Mouse (Mus musculus): ENCODE measurements around the gene Ece1.

Ece1 gene

DNA sequence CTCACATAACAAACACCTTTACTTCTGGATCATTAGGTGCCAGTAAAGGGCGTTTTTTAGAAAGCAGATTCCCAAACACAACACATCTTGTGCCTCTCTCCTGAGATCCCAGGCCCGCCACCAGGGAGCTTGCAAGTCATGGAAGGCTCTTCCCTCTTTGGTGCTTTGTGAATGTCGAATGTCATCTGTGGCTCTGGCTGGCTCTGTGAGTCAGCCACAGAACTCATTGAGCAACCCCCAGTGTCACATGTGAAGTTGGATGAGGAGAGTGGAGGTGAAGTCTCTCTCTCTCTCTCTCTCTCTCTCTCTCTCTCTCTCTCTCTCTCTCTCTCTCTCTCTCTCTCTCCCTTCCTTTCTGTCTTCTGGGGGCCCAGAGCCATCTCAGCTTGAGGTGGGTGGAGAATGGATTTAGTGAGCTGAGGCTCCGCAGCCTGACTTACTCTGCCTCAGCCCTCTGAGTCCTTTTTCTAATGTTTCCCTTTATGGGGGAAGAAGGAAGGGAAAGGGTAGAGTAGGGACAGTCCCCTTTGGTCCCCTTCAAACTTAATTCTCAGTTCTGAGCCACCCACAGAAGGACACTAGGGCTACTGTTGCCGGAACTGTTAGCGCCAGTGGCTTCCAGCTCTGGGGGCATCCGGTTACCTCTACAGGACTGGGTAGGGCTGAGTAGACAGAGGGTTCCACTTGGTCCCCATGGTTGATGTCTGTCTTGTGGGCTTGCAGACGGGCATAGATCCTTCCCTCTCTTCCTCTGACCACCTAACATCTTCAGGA is 17.5 kb downstream of the Ece1 start:
- Histone ChIP-seq H3K27me3 (ENCODE audit: insufficient read depth, low read length) (0 out of 2 replicates have a peak, but pooled peaks cover 3% of the 10 kb centered on the region), H3K9me3 (ENCODE audit: low read length) (no peaks in the 10 kb centered on the region), H3K4me3 (replicated peaks; ENCODE audit: low read length) (no peak overlapping the region), H3K36me3 (ENCODE audit: insufficient read depth, low read length) (no peaks in the 10 kb centered on the region), H3K4me1 (replicated peaks; ENCODE audit: low read depth, low read length) (peaks cover 84% of the 10 kb centered on the region)
- TF ChIP-seq CTCF (conservative IDR thresholded peaks at IDR 0.05; ENCODE audit: low read length) (no peak), POU5F1 (IDR thresholded peaks at IDR 0.05; ENCODE audit: borderline replicate concordance, low read length) (no peak), NANOG (IDR thresholded peaks at IDR 0.05; ENCODE audit: borderline replicate concordance, low read length) (no peak)

DNA sequence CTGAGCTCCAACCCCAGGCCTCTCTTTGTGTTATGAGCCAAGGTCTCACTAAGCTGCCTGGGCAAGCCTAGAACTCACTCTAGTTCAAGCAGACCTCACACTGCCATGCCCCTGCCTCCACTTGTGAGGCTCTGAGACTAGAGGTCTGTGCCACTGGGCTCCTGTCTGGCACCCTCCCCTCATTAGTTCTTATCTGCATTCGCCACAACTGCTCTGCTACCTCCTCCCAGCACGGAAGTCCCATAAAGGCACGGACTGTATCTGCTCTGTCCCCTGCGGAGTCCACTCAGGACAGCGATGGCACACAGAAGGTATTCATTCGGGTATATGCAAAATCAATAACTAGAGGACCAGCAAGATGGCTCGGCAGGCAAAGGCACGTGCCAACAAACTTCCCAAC is 19.4 kb downstream of the Ece1 start:
- H3K9me3 ChIP-seq (ENCODE audit: low read length), result no peaks in the 10 kb centered on the region
- TF ChIP-seq POU5F1 (IDR thresholded peaks at IDR 0.05; ENCODE audit: borderline replicate concordance, low read length) (no peak), NANOG (IDR thresholded peaks at IDR 0.05; ENCODE audit: borderline replicate concordance, low read length) (no peak), CTCF (conservative IDR thresholded peaks at IDR 0.05; ENCODE audit: low read length) (no peak)
- H3K27me3 ChIP-seq (ENCODE audit: insufficient read depth, low read length), result no peaks in the 10 kb centered on the region
- H3K36me3 ChIP-seq (ENCODE audit: insufficient read depth, low read length), result no peaks in the 10 kb centered on the region
- H3K4me1 ChIP-seq (replicated peaks; ENCODE audit: low read depth, low read length), result peaks cover 84% of the 10 kb centered on the region
- no peak overlapping the region for H3K4me3 ChIP-seq (replicated peaks; ENCODE audit: low read length)

DNA sequence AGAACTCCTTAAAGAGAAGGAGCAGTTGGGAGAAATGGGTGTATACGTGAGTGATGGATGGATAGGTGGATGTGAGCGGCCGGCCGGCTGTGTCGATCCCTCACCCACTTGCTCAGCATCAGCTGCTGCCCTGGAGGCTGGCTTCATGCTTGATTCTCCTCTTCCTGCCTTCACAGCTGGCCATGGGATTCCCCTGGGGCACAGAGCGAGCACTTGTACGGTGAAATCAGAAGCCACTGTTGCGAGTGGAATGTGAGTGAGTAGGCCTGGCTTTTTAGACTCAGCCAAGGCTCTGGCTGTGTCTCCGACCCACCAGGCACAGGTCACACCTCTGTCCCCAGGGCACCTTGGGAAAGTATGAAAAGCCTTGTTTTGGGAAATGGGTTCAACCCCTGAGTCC is 20.6 kb downstream of the Ece1 start:
- peaks cover 76% of the 10 kb centered on the region for H3K4me1 ChIP-seq (replicated peaks; ENCODE audit: low read depth, low read length)
- H3K27me3 ChIP-seq (ENCODE audit: insufficient read depth, low read length), result no peaks in the 10 kb centered on the region
- no peaks in the 10 kb centered on the region for H3K36me3 ChIP-seq (ENCODE audit: insufficient read depth, low read length)
- H3K4me3 ChIP-seq (replicated peaks; ENCODE audit: low read length), result peak overlapping the region; percentile 57; the same call in 1 of the 2 replicates
- TF ChIP-seq NANOG (IDR thresholded peaks at IDR 0.05; ENCODE audit: borderline replicate concordance, low read length), result no peak
- TF ChIP-seq CTCF (conservative IDR thresholded peaks at IDR 0.05; ENCODE audit: low read length), result no peak
- TF ChIP-seq POU5F1 (IDR thresholded peaks at IDR 0.05; ENCODE audit: borderline replicate concordance, low read length), result no peak
- H3K9me3 ChIP-seq (ENCODE audit: low read length), result no peaks in the 10 kb centered on the region

DNA sequence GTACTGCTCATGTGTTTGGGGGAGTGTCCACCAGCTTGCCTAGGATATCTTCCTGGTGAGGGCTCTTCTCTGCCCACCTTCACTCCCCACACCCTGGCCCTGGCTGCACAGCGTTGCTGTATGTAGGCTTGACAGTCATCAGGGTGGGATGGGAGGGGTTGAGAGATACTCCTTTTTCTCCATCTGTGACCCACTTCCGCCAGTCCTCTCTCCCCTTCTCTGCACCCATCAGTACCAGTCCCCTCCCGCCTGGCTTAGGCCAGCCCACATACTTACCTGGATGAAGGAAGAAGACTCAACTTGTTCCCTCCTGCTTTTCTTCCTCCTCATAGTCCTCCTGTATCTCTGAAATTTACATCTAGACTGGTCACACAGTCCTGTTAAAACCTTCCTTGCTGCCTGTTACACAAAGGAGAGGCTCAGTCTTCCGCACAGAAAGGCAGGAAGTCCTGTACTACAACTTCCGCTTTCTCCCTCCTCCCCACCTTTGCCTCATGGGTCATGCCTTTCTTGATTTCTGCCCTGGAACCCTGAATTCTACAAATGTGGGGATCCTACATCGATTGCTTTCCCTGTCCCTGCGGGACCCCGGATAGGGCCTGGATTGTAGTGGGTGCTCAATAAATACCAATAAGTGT is 21.6 kb downstream of the Ece1 start:
- peaks cover 66% of the 10 kb centered on the region for H3K4me1 ChIP-seq (replicated peaks; ENCODE audit: low read depth, low read length)
- no peaks in the 10 kb centered on the region for H3K36me3 ChIP-seq (ENCODE audit: insufficient read depth, low read length)
- H3K9me3 ChIP-seq (ENCODE audit: low read length), result no peaks in the 10 kb centered on the region
- TF ChIP-seq POU5F1 (IDR thresholded peaks at IDR 0.05; ENCODE audit: borderline replicate concordance, low read length) (no peak), NANOG (IDR thresholded peaks at IDR 0.05; ENCODE audit: borderline replicate concordance, low read length) (no peak), CTCF (conservative IDR thresholded peaks at IDR 0.05; ENCODE audit: low read length) (no peak)
- no peaks in the 10 kb centered on the region for H3K27me3 ChIP-seq (ENCODE audit: insufficient read depth, low read length)
- H3K4me3 ChIP-seq (replicated peaks; ENCODE audit: low read length), result peak overlapping the region; percentile 57

DNA sequence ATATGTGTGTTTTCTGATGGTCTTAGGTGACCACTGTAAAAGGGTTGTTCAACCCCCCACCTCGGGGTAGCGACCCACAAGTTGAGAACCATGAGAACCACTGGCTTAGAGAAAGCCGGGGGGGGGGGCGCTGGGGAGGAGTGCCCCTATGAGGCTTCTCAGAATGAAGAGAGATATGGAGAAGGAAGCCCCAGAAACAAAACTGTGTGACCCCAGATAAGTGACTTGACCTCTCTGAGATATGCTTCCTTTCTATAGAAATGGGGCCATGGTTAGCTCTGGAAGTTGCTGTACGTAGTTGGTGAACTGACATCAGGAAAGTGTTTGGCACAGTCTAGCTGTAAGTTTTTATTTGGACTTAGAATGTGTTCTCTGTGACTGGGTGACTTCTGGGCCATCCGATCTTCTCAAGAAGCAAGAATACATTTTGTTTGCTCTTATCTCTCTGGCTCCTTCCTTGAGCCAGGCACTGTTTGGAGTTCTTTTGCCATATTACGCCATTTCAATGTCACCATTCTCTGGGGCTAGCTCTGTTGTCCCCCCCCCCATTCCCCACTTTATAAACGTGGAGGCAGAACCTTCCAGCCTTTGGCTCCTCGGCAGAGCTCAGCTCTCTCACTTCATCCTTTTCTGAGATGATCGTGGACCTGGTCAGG is 25.4 kb downstream of the Ece1 start:
- no peaks in the 10 kb centered on the region for H3K27me3 ChIP-seq (ENCODE audit: insufficient read depth, low read length)
- H3K9me3 ChIP-seq (ENCODE audit: low read length), result no peaks in the 10 kb centered on the region
- H3K4me1 ChIP-seq (replicated peaks; ENCODE audit: low read depth, low read length), result peaks cover 66% of the 10 kb centered on the region
- no peak overlapping the region for H3K4me3 ChIP-seq (replicated peaks; ENCODE audit: low read length)
- TF ChIP-seq CTCF (conservative IDR thresholded peaks at IDR 0.05; ENCODE audit: low read length), result no peak
- TF ChIP-seq NANOG (IDR thresholded peaks at IDR 0.05; ENCODE audit: borderline replicate concordance, low read length), result no peak
- TF ChIP-seq POU5F1 (IDR thresholded peaks at IDR 0.05; ENCODE audit: borderline replicate concordance, low read length), result no peak
- no peaks in the 10 kb centered on the region for H3K36me3 ChIP-seq (ENCODE audit: insufficient read depth, low read length)

DNA sequence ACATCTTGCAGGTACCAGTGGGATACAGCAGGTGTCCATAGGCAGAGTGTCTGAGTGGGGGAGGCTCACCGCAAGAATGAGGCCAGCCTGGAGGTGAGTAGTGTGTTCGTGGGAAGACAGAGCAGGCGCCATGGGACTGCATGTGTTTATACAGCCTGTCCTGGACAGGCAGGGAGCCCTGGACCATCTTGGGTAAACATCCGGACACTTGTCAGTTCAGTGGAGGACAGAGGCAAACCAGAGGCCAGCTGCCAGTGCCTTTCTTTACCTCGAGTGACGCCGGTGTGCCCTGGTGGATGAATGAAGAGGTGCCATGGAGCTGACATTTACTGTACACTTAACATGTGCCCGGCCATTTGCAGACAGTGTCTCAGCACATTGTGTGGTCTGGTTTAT is 26.0 kb downstream of the Ece1 start:
- H3K27me3 ChIP-seq (ENCODE audit: insufficient read depth, low read length), result no peaks in the 10 kb centered on the region
- no peaks in the 10 kb centered on the region for H3K36me3 ChIP-seq (ENCODE audit: insufficient read depth, low read length)
- peaks cover 66% of the 10 kb centered on the region for H3K4me1 ChIP-seq (replicated peaks; ENCODE audit: low read depth, low read length)
- H3K9me3 ChIP-seq (ENCODE audit: low read length), result no peaks in the 10 kb centered on the region
- H3K4me3 ChIP-seq (replicated peaks; ENCODE audit: low read length), result no peak overlapping the region
- TF ChIP-seq NANOG (IDR thresholded peaks at IDR 0.05; ENCODE audit: borderline replicate concordance, low read length) (no peak), POU5F1 (IDR thresholded peaks at IDR 0.05; ENCODE audit: borderline replicate concordance, low read length) (no peak), CTCF (conservative IDR thresholded peaks at IDR 0.05; ENCODE audit: low read length) (no peak)

DNA sequence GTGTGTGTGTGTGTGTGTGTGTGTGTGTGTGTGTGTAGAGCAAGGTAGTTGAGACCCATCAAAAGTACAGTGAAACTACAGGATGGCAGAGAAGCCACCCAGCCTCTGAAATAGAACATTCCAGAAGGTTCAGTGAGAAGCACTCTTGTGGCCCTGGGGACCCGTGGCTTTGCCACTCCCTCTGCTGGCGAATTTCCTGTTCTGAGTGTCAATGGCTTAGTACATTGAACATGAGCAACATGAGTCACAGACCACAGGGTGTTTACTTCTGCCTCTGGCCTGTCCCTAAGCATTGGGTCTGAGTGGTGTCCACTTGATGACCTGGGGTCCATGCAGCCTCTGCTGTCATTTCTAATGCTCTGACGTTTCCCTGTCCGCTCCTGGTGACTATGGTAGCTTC is 28.6 kb downstream of the Ece1 start:
- Histone ChIP-seq H3K4me3 (replicated peaks; ENCODE audit: low read length) (no peak overlapping the region), H3K4me1 (replicated peaks; ENCODE audit: low read depth, low read length) (peaks cover 46% of the 10 kb centered on the region), H3K9me3 (ENCODE audit: low read length) (no peaks in the 10 kb centered on the region), H3K36me3 (ENCODE audit: insufficient read depth, low read length) (no peaks in the 10 kb centered on the region), H3K27me3 (ENCODE audit: insufficient read depth, low read length) (no peaks in the 10 kb centered on the region)
- TF ChIP-seq CTCF (conservative IDR thresholded peaks at IDR 0.05; ENCODE audit: low read length) (no peak), POU5F1 (IDR thresholded peaks at IDR 0.05; ENCODE audit: borderline replicate concordance, low read length) (no peak), NANOG (IDR thresholded peaks at IDR 0.05; ENCODE audit: borderline replicate concordance, low read length) (no peak)

DNA sequence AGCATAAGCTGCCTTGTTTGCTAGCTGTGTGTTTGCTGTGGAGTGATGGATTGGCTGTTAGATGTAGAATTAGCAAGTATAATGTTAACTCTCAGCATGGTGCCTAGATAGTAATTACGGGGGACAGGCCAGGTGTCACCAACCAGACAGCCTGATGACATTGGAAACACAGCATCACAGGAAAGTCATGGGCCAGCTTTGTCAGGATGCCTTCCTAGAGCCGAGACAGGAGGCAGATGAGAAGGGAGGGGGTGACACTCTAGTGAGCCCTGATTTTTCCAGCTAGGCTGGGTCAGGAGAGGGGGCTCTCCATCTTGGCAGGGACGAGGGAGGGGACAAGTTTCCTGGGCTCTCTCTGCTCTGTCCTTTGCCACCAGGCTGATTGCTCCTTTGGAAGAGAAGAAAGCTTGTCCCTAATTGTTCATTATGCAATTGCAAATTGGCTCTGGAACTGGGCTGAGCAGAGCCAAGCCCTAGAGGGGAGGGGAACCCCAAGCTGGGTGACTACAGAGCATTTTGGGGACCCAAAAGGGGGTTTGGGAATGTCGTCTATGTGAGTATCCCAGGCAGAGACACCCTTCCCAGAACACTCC is 29.6 kb downstream of the Ece1 start:
- Histone ChIP-seq H3K36me3 (ENCODE audit: insufficient read depth, low read length) (no peaks in the 10 kb centered on the region), H3K4me3 (replicated peaks; ENCODE audit: low read length) (0 out of 2 replicates have a peak overlapping the region, but pooled peaks have one; percentile 8), H3K4me1 (replicated peaks; ENCODE audit: low read depth, low read length) (peaks cover 42% of the 10 kb centered on the region), H3K9me3 (ENCODE audit: low read length) (no peaks in the 10 kb centered on the region), H3K27me3 (ENCODE audit: insufficient read depth, low read length) (no peaks in the 10 kb centered on the region; the same call in 1 of the 2 replicates)
- TF ChIP-seq CTCF (conservative IDR thresholded peaks at IDR 0.05; ENCODE audit: low read length) (no peak), POU5F1 (IDR thresholded peaks at IDR 0.05; ENCODE audit: borderline replicate concordance, low read length) (no peak), NANOG (IDR thresholded peaks at IDR 0.05; ENCODE audit: borderline replicate concordance, low read length) (no peak)
